Mouse (Mus musculus) limb, embryonic 11.5 days (tissue): Measurements from ENCODE around the gene Tmem81. TPM values are rescaled to one million over a fixed set of nuclear protein-coding genes. Genes with fewer than 3 reads are reported as not detected.
A peak's percentile ranks its signal among the peaks of the same experiment; 100 is the strongest.

Source experiments
- ATAC-seq: fragments of 200-750 bp; cut with Nextera tagmentation; 2 replicates; pipeline ENCODE4 v1.8.0; 2017; ENCODE audit warnings: low read depth; ENCODE audit not compliant: insufficient number of reproducible peaks, low FRiP score, low TSS enrichment
- DNase-seq: peaks from one replicate; pipeline ENCODE4 v3.0.0-alpha.2; 2015; ENCODE audit warnings: low spot score
- H3K27ac ChIP-seq: fragments of 300-500 bp; sonication (generic); replicated peaks from 2 replicates; pipeline ENCODE4 v1.5.1; 2014; ENCODE audit warnings: low read depth, mild to moderate bottlenecking, low read length
- H3K27me3 ChIP-seq: fragments of 300-500 bp; sonication (generic); 2 replicates; pipeline ENCODE4 v1.6.1; 2014; ENCODE audit warnings: mild to moderate bottlenecking, low read length, mixed read lengths; ENCODE audit not compliant: control insufficient read depth, insufficient read depth
- H3K36me3 ChIP-seq: fragments of 300-500 bp; sonication (generic); 2 replicates; pipeline ENCODE4 v1.6.1; 2014; ENCODE audit warnings: mild to moderate bottlenecking, low read length, moderate library complexity, mixed read lengths; ENCODE audit not compliant: control insufficient read depth, insufficient read depth
- H3K4me1 ChIP-seq: fragments of 300-500 bp; sonication (generic); 2 replicates; pipeline ENCODE4 v1.6.1; 2014; ENCODE audit warnings: low read length, mixed read lengths; ENCODE audit not compliant: control insufficient read depth, insufficient read depth
- H3K4me2 ChIP-seq: fragments of 300-500 bp; sonication (generic); 2 replicates; pipeline ENCODE4 v1.6.1; 2014; ENCODE audit warnings: low read depth, mild to moderate bottlenecking, moderate library complexity; ENCODE audit not compliant: severe bottlenecking
- H3K4me3 ChIP-seq: fragments of 300-500 bp; sonication (generic); 2 replicates; pipeline ENCODE4 v1.5.1; 2014; ENCODE audit warnings: low read depth, low read length
- H3K9ac ChIP-seq: fragments of 300-500 bp; sonication (generic); 2 replicates; pipeline ENCODE4 v1.6.1; 2014; ENCODE audit warnings: mild to moderate bottlenecking, low read length
- H3K9me3 ChIP-seq: fragments of 300-500 bp; sonication (generic); 2 replicates; pipeline ENCODE4 v1.6.1; 2016; ENCODE audit warnings: low read length; ENCODE audit not compliant: control insufficient read depth
- WGBS: fragments of 180-500 bp; shearing (Covaris S2); extraction: QIAGEN DNeasy Blood & Tissue Kit; methylation state at CpG from one replicate; pipeline ENCODE4 v1.1.7; 2014; 5-methylcytosine and 5-hydroxymethylcytosine counted together
- polyA plus RNA-seq: library from polyadenylated mRNA; unstranded; fragments of >200 nt; fragmentation: Nextera tagmentation; extraction: Ambion mirVana; gene quantifications from 2 replicates; pipeline ENCODE4 v1.2.1, GENCODE M21; 2014

Tmem81 gene
- polyA plus RNA-seq, 1 experiment from 2014 or later, result 1.5 TPM

GRCm38 (mm10) chr1:132476575-132476927 lies 29.5 kb upstream of the Tmem81 start:
- DNase-seq (no peak), ATAC-seq (peak; percentile 47; the same call in 1 of the 2 replicates)
- peak overlapping the region; percentile 83 for H3K9ac ChIP-seq
- no peaks in the 10 kb centered on the region for H3K9me3 ChIP-seq
- 6% methylated on average over 9 of the region's 9 CpGs for WGBS
- no peaks in the 10 kb centered on the region for H3K27me3 ChIP-seq
- H3K27ac ChIP-seq, result 0 out of 2 replicates have a peak overlapping the region, but pooled peaks have one; percentile 2
- no peaks in the 10 kb centered on the region for H3K36me3 ChIP-seq
- H3K4me3 ChIP-seq, result peak overlapping the region; percentile 84
- H3K4me1 ChIP-seq, result peaks cover 9% of the 10 kb centered on the region; the same call in 1 of the 2 replicates
- H3K4me2 ChIP-seq, result peak overlapping the region; percentile 65

GRCm38 (mm10) chr1:132476928-132477691 lies 28.9 kb upstream of the Tmem81 start, which contains the start of gene Rbbp5:
TSS of gene Rbbp5 (plus strand) at chr1:132477365.
- Histone ChIP-seq H3K4me2 (peak within 1 kb of the TSS; percentile 79), H3K27me3 (no peaks in the 10 kb centered on the region), H3K27ac (0 out of 2 replicates have a peak within 1 kb of the TSS, but pooled peaks have one; percentile 14), H3K4me3 (peak within 1 kb of the TSS; percentile 84), H3K36me3 (no peaks in the 10 kb centered on the region), H3K9me3 (no peaks in the 10 kb centered on the region), H3K4me1 (peaks cover 9% of the 10 kb centered on the region; the same call in 1 of the 2 replicates), H3K9ac (peak within 1 kb of the TSS; percentile 83)
- under 1% methylated on average over 43 of the region's 43 CpGs for WGBS
- ATAC-seq, result peak; percentile 82
- peak; percentile 93 for DNase-seq

DNA sequence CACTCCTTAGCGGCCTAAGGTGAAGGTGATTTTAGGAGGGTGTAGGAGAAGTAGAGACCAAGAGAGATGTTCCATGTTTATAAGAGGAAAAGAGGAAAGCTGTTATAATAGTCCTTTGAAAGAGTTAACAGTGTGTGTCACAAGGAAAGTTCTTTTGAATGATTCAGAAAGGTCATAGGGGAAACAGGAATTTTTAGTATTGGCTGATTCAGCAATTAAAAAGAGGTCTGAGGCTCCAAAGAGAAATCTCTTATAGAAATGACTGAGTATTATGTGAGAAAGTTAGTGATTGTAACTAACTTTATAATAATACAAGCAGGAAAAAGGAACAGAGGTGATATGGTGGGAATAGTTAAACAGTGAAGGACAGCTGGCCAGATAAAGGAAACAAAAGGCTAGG lies 26.6 kb upstream of the Tmem81 start:
- Histone ChIP-seq H3K27me3 (no peaks in the 10 kb centered on the region), H3K9ac (no peak overlapping the region), H3K36me3 (no peaks in the 10 kb centered on the region), H3K4me1 (peaks cover 9% of the 10 kb centered on the region; the same call in 1 of the 2 replicates), H3K27ac (no peak overlapping the region), H3K4me3 (no peak overlapping the region), H3K4me2 (no peak overlapping the region), H3K9me3 (no peaks in the 10 kb centered on the region)
- ATAC-seq, result no peak
- WGBS, result 84% methylated on average over 1 of the region's 1 CpGs
- no peak for DNase-seq

DNA sequence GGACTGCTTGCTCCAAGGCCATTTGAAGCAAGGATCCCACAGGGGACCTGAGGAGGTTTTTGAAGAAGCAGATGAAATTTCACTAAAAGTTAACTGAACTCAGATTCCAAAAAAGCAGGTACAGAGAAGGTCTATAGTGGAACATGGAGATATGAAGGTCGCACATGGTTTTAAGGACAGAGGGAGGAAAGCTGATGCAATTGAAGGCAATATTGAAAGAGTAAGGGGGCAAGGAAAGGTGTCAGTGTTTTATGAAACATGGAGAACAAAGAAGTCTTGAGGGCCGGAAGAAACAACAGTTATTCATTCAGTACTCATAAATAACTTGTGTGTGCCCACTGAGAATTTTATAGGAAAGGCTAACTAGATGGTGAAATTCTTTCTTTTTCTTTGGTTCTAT lies 24.4 kb upstream of the Tmem81 start:
- Histone ChIP-seq H3K4me1 (peaks cover 6% of the 10 kb centered on the region; the same call in 1 of the 2 replicates), H3K9me3 (no peaks in the 10 kb centered on the region), H3K9ac (no peak overlapping the region), H3K36me3 (no peaks in the 10 kb centered on the region), H3K4me2 (no peak overlapping the region), H3K4me3 (no peak overlapping the region), H3K27me3 (no peaks in the 10 kb centered on the region), H3K27ac (no peak overlapping the region)
- 91% methylated on average over 2 of the region's 2 CpGs for WGBS
- no peak for ATAC-seq
- no peak for DNase-seq

- Histone ChIP-seq H3K36me3 (no peaks in the 10 kb centered on the region; the same call in 1 of the 2 replicates), H3K4me2 (no peak overlapping the region), H3K27me3 (no peaks in the 10 kb centered on the region), H3K4me3 (no peak overlapping the region), H3K9ac (no peak overlapping the region), H3K9me3 (no peaks in the 10 kb centered on the region), H3K4me1 (peaks cover 3% of the 10 kb centered on the region; the same call in 1 of the 2 replicates), H3K27ac (no peak overlapping the region)
- ATAC-seq (no peak), DNase-seq (no peak)
- 91% methylated on average over 3 of the region's 3 CpGs for WGBS
Measured at GRCm38 (mm10) chr1:132483234-132483633, 22.8 kb upstream of the Tmem81 start.

GRCm38 (mm10) chr1:132483759-132484158 lies 22.3 kb upstream of the Tmem81 start:
- no peak overlapping the region for H3K9ac ChIP-seq

DNA sequence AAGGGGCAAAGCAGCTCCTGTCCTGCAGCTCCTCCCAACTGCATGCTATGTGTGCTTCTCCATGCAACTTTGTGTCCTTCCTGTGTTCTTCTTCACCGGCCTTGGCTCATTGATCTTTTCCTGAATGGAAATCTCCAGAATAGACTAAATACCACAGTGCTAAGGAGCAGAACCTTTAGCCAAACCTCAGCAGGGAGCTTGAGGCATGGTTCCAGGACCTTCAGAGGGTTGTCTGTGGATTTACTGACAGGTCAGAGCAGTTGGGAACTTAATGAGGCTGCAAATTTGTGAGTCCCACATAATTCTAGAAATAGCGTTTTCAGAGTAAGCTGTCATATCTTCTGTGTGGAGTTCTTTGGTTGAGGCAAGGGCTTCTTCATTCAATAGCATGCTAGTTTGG lies 5.5 kb upstream of the Tmem81 start:
- H3K4me3 ChIP-seq, result no peak overlapping the region
- H3K27me3 ChIP-seq, result no peaks in the 10 kb centered on the region
- no peak for ATAC-seq
- H3K4me1 ChIP-seq, result no peaks in the 10 kb centered on the region
- H3K27ac ChIP-seq, result no peak overlapping the region
- H3K9ac ChIP-seq, result no peak overlapping the region
- no peak for DNase-seq
- no peak overlapping the region for H3K4me2 ChIP-seq
- H3K9me3 ChIP-seq, result no peaks in the 10 kb centered on the region
- 95% methylated on average over 2 of the region's 2 CpGs for WGBS
- H3K36me3 ChIP-seq, result peaks cover 10% of the 10 kb centered on the region; the same call in 1 of the 2 replicates

More at GRCm38 (mm10) chr1:132483759-132484158, 22.3 kb upstream of the Tmem81 start:
- H3K9me3 ChIP-seq, result no peaks in the 10 kb centered on the region
- H3K27ac ChIP-seq, result no peak overlapping the region
- ATAC-seq, result no peak
- H3K36me3 ChIP-seq, result peaks cover 2% of the 10 kb centered on the region; the same call in 1 of the 2 replicates
- WGBS, result 87% methylated on average over 6 of the region's 6 CpGs
- no peaks in the 10 kb centered on the region; the same call in 1 of the 2 replicates for H3K4me1 ChIP-seq
- no peaks in the 10 kb centered on the region for H3K27me3 ChIP-seq
- DNase-seq, result no peak
- H3K4me2 ChIP-seq, result no peak overlapping the region
- H3K4me3 ChIP-seq, result no peak overlapping the region

DNA sequence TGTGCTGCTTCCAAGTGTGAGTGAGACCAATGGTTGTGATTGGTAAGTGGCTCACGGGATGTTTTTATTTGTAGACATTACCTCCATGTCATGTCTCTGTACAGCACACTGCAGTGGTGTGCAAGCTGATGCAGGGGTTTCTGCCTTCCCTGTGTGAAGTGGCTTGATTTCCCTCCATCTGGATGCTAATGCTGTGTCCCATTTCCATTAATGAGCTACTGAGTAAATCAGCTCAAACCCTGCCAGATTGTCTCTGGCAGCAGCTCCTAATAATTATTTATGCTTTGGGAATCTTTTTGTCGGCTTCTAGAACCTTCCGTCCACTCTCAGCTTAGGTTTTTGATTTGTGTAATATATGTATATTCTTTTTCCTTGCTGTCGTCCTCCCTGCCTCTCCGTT lies 875 bp upstream of the Tmem81 start:
- ATAC-seq (no peak), DNase-seq (no peak)
- Histone ChIP-seq H3K9me3 (no peaks in the 10 kb centered on the region), H3K36me3 (peaks cover 12% of the 10 kb centered on the region; the same call in 1 of the 2 replicates), H3K4me2 (no peak overlapping the region), H3K9ac (no peak overlapping the region), H3K4me1 (no peaks in the 10 kb centered on the region), H3K27me3 (no peaks in the 10 kb centered on the region), H3K4me3 (no peak overlapping the region), H3K27ac (no peak overlapping the region)
- WGBS, result 92% methylated on average over 5 of the region's 5 CpGs
